Mouse (Mus musculus) liver, adult 2 months (tissue): ENCODE measurements around the gene Fstl3.

ENCODE experiments used
- CTCF ChIP-seq: fragments of 200-500 bp; IDR thresholded peaks from 2 replicates; pipeline ENCODE4 v1.5.1; 2011; ENCODE audit warnings: low read depth, low read length, control low read depth
- POLR2A ChIP-seq: fragments of 200-500 bp; IDR thresholded peaks from 2 replicates; pipeline ENCODE4 v1.6.1; 2011; ENCODE audit warnings: low read length, control low read depth; ENCODE audit not compliant: insufficient read depth; ENCODE audit errors: extremely low read depth

- TF ChIP-seq POLR2A (no peak), CTCF (peak; percentile 67; the same call in 1 of the 2 replicates)
These were observed 44.6 kb upstream of the Fstl3 start for GRCm38 (mm10) chr10:79732500-79732899.
